Mouse (Mus musculus) liver, embryonic 15.5 days (tissue): ENCODE measurements around the gene Pde7b. TPM values are rescaled to one million over a fixed set of nuclear protein-coding genes. Genes with fewer than 3 reads are reported as not detected.

Experiments used
- ATAC-seq: fragments of 200-750 bp; cut with Nextera tagmentation; 2 replicates; pipeline ENCODE4 v1.8.0; 2017; ENCODE audit warnings: moderate number of reproducible peaks, mild to moderate bottlenecking, moderate library complexity; ENCODE audit not compliant: insufficient read depth
- H3K27ac ChIP-seq: fragments of 300-500 bp; sonication (generic); replicated peaks from 2 replicates; pipeline ENCODE4 v1.5.1; 2015; ENCODE audit warnings: mild to moderate bottlenecking, inconsistent platforms
- H3K27me3 ChIP-seq: fragments of 300-500 bp; sonication (generic); 2 replicates; pipeline ENCODE4 v1.6.1; 2015; ENCODE audit warnings: mild to moderate bottlenecking, inconsistent platforms
- H3K36me3 ChIP-seq: fragments of 300-500 bp; sonication (generic); replicated peaks from 2 replicates; pipeline ENCODE4 v1.6.1; 2015; ENCODE audit warnings: moderate library complexity, mild to moderate bottlenecking, inconsistent platforms
- H3K4me1 ChIP-seq: fragments of 300-500 bp; sonication (generic); replicated peaks from 2 replicates; pipeline ENCODE4 v1.6.1; 2015; ENCODE audit warnings: inconsistent platforms
- H3K4me2 ChIP-seq: fragments of 300-500 bp; sonication (generic); 2 replicates; pipeline ENCODE4 v1.6.1; 2015; ENCODE audit warnings: moderate library complexity, mild to moderate bottlenecking, inconsistent platforms
- H3K4me3 ChIP-seq: fragments of 300-500 bp; sonication (generic); replicated peaks from 2 replicates; pipeline ENCODE4 v1.5.1; 2015; ENCODE audit warnings: mild to moderate bottlenecking, inconsistent platforms
- H3K9ac ChIP-seq: fragments of 300-500 bp; sonication (generic); 2 replicates; pipeline ENCODE4 v1.6.1; 2015; ENCODE audit warnings: moderate library complexity, mild to moderate bottlenecking, inconsistent platforms
- H3K9me3 ChIP-seq: fragments of 300-500 bp; sonication (generic); replicated peaks from 2 replicates; pipeline ENCODE4 v1.6.1; 2016; ENCODE audit warnings: inconsistent platforms
- WGBS: fragments of 180-500 bp; shearing (Covaris S2); methylation state at CpG from one replicate; pipeline ENCODE4 v1.1.7; 2015; ENCODE audit warnings: mixed read lengths; ENCODE audit not compliant: insufficient replicate concordance; 5-methylcytosine and 5-hydroxymethylcytosine counted together
- polyA plus RNA-seq: library from polyadenylated mRNA; unstranded; fragments of >200 nt; fragmentation: Nextera tagmentation; extraction: Ambion mirVana; gene quantifications from 2 replicates; pipeline ENCODE4 v1.2.1, GENCODE M21; 2015

Gene Pde7b
- polyA plus RNA-seq, 1 experiment from 2014 or later = 0.25 TPM

GRCm38 (mm10) chr10:20747229-20747628 lies 22.4 kb upstream of the Pde7b start:
- 45% methylated on average over 4 of the region's 4 CpGs for WGBS
- H3K4me2 ChIP-seq = no peak overlapping the region
- ATAC-seq = peak; percentile 28; the same call in 1 of the 2 replicates
- H3K27me3 ChIP-seq = no peaks in the 10 kb centered on the region
- H3K9me3 ChIP-seq = no peaks in the 10 kb centered on the region
- no peak overlapping the region for H3K27ac ChIP-seq
- H3K9ac ChIP-seq = no peak overlapping the region
- no peaks in the 10 kb centered on the region for H3K36me3 ChIP-seq
- peaks cover 18% of the 10 kb centered on the region; the same call in 1 of the 2 replicates for H3K4me1 ChIP-seq
- H3K4me3 ChIP-seq = no peak overlapping the region

- peaks cover 21% of the 10 kb centered on the region for H3K4me1 ChIP-seq
- H3K27me3 ChIP-seq = no peaks in the 10 kb centered on the region
- no peak overlapping the region for H3K4me2 ChIP-seq
- ATAC-seq = no peak
- 68% methylated on average over 3 of the region's 3 CpGs for WGBS
- H3K36me3 ChIP-seq = no peaks in the 10 kb centered on the region
- H3K4me3 ChIP-seq = no peak overlapping the region
- no peak overlapping the region for H3K27ac ChIP-seq
- no peak overlapping the region for H3K9ac ChIP-seq
- H3K9me3 ChIP-seq = no peaks in the 10 kb centered on the region
These were observed 14.9 kb upstream of the Pde7b start for GRCm38 (mm10) chr10:20739801-20740200.

- no peaks in the 10 kb centered on the region for H3K36me3 ChIP-seq
- 9% methylated on average over 4 of the region's 4 CpGs for WGBS
- ATAC-seq = no peak
- no peak overlapping the region for H3K4me2 ChIP-seq
- H3K4me1 ChIP-seq = peaks cover 21% of the 10 kb centered on the region
- no peak overlapping the region for H3K4me3 ChIP-seq
- no peak overlapping the region for H3K9ac ChIP-seq
- H3K27ac ChIP-seq = no peak overlapping the region
- no peaks in the 10 kb centered on the region for H3K9me3 ChIP-seq
- H3K27me3 ChIP-seq = no peaks in the 10 kb centered on the region
These were observed 12.3 kb upstream of the Pde7b start for GRCm38 (mm10) chr10:20737146-20737545.

GRCm38 (mm10) chr10:20735775-20736449 lies 11.0 kb upstream of the Pde7b start:
- Histone ChIP-seq H3K4me2 (peak overlapping the region; percentile 42), H3K4me1 (peaks cover 21% of the 10 kb centered on the region), H3K36me3 (no peaks in the 10 kb centered on the region), H3K27ac (peak overlapping the region; percentile 55), H3K9me3 (no peaks in the 10 kb centered on the region), H3K27me3 (no peaks in the 10 kb centered on the region), H3K9ac (no peak overlapping the region), H3K4me3 (no peak overlapping the region)
- WGBS = 22% methylated on average over 3 of the region's 3 CpGs
- peak; percentile 96 for ATAC-seq

GRCm38 (mm10) chr10:20733576-20733975 lies 8.7 kb upstream of the Pde7b start:
- no peak for ATAC-seq
- H3K4me3 ChIP-seq = no peak overlapping the region
- H3K9me3 ChIP-seq = no peaks in the 10 kb centered on the region
- no peak overlapping the region for H3K9ac ChIP-seq
- H3K4me1 ChIP-seq = peaks cover 21% of the 10 kb centered on the region
- no peaks in the 10 kb centered on the region for H3K27me3 ChIP-seq
- 51% methylated on average over 5 of the region's 5 CpGs for WGBS
- H3K27ac ChIP-seq = no peak overlapping the region
- no peak overlapping the region for H3K4me2 ChIP-seq
- H3K36me3 ChIP-seq = no peaks in the 10 kb centered on the region

GRCm38 (mm10) chr10:20732180-20732579 lies 7.3 kb upstream of the Pde7b start:
- ATAC-seq = no peak
- H3K9me3 ChIP-seq = no peaks in the 10 kb centered on the region
- 53% methylated on average over 2 of the region's 2 CpGs for WGBS
- H3K27me3 ChIP-seq = no peaks in the 10 kb centered on the region
- H3K4me1 ChIP-seq = peaks cover 16% of the 10 kb centered on the region
- H3K4me2 ChIP-seq = no peak overlapping the region
- no peak overlapping the region for H3K4me3 ChIP-seq
- no peaks in the 10 kb centered on the region for H3K36me3 ChIP-seq
- no peak overlapping the region for H3K9ac ChIP-seq
- H3K27ac ChIP-seq = no peak overlapping the region

GRCm38 (mm10) chr10:20730034-20730433 lies 5.2 kb upstream of the Pde7b start:
- no peak overlapping the region for H3K27ac ChIP-seq
- no peak for ATAC-seq
- no peak overlapping the region for H3K4me3 ChIP-seq
- 34% methylated on average over 1 of the region's 1 CpGs for WGBS
- H3K36me3 ChIP-seq = no peaks in the 10 kb centered on the region
- H3K4me2 ChIP-seq = no peak overlapping the region
- 0 out of 2 replicates have a peak, but pooled peaks cover 7% of the 10 kb centered on the region for H3K27me3 ChIP-seq
- peaks cover under 1% of the 10 kb centered on the region for H3K4me1 ChIP-seq
- no peak overlapping the region for H3K9ac ChIP-seq
- H3K9me3 ChIP-seq = no peaks in the 10 kb centered on the region

GRCm38 (mm10) chr10:20725384-20725983 lies 606 bp upstream of the Pde7b start:
- Histone ChIP-seq H3K9ac (no peak overlapping the region), H3K27ac (no peak overlapping the region), H3K36me3 (no peaks in the 10 kb centered on the region), H3K4me1 (peaks cover 7% of the 10 kb centered on the region), H3K9me3 (no peaks in the 10 kb centered on the region), H3K4me2 (peak overlapping the region; percentile 68), H3K4me3 (no peak overlapping the region), H3K27me3 (0 out of 2 replicates have a peak, but pooled peaks cover 7% of the 10 kb centered on the region)
- 52% methylated on average over 8 of the region's 8 CpGs for WGBS
- no peak for ATAC-seq

- Histone ChIP-seq H3K27ac (no peak overlapping the region), H3K4me2 (peak overlapping the region; percentile 68), H3K4me1 (peaks cover 7% of the 10 kb centered on the region), H3K27me3 (0 out of 2 replicates have a peak, but pooled peaks cover 7% of the 10 kb centered on the region), H3K4me3 (peak overlapping the region; percentile 46), H3K9me3 (no peaks in the 10 kb centered on the region), H3K36me3 (no peaks in the 10 kb centered on the region), H3K9ac (no peak overlapping the region)
- no peak for ATAC-seq
- WGBS = 16% methylated on average over 10 of the region's 10 CpGs
These were observed 427 bp downstream of the Pde7b start for GRCm38 (mm10) chr10:20724451-20724850.

GRCm38 (mm10) chr10:20723962-20724361 lies 916 bp downstream of the Pde7b start:
- Histone ChIP-seq H3K36me3 (no peaks in the 10 kb centered on the region), H3K4me3 (peak overlapping the region; percentile 46; the same call in 1 of the 2 replicates), H3K4me2 (peak overlapping the region; percentile 68), H3K9ac (no peak overlapping the region), H3K27me3 (0 out of 2 replicates have a peak, but pooled peaks cover 7% of the 10 kb centered on the region), H3K4me1 (peaks cover 7% of the 10 kb centered on the region), H3K27ac (no peak overlapping the region), H3K9me3 (no peaks in the 10 kb centered on the region)
- no peak for ATAC-seq
- 19% methylated on average over 3 of the region's 3 CpGs for WGBS

- Histone ChIP-seq H3K9ac (no peak overlapping the region), H3K27ac (no peak overlapping the region), H3K4me2 (peak overlapping the region; percentile 8; the same call in 1 of the 2 replicates), H3K4me3 (no peak overlapping the region), H3K9me3 (no peaks in the 10 kb centered on the region), H3K27me3 (0 out of 2 replicates have a peak, but pooled peaks cover 7% of the 10 kb centered on the region), H3K36me3 (no peaks in the 10 kb centered on the region), H3K4me1 (peaks cover 7% of the 10 kb centered on the region)
- WGBS = 21% methylated on average over 3 of the region's 3 CpGs
- no peak for ATAC-seq
These were observed 1.4 kb downstream of the Pde7b start for GRCm38 (mm10) chr10:20723521-20723915.
